Mouse (Mus musculus) small intestine, adult 2 months (tissue): Measurements from ENCODE around the gene Soat2.

Source experiments
- CTCF ChIP-seq: fragments of 200-500 bp; IDR thresholded peaks from 2 replicates; pipeline ENCODE4 v1.5.1; 2012; ENCODE audit warnings: low read depth, mild to moderate bottlenecking, control low read depth, inconsistent platforms, low read length, moderate library complexity, mixed read lengths; ENCODE audit not compliant: insufficient replicate concordance, insufficient read length; ENCODE audit errors: extremely low read depth
- POLR2A ChIP-seq: fragments of 200-500 bp; IDR thresholded peaks from 2 replicates; pipeline ENCODE4 v1.6.1; 2012; ENCODE audit warnings: low read depth, mild to moderate bottlenecking, control low read depth, inconsistent platforms, low read length, moderate library complexity

- TF ChIP-seq POLR2A, result 0 out of 2 replicates have a peak, but pooled peaks have one; percentile 11
- TF ChIP-seq CTCF, result no peak
Measured at GRCm38 (mm10) chr15:102150301-102151135, at the start of gene Soat2.
